Mouse (Mus musculus) brain, embryonic 14.5 days (tissue): ENCODE results near the gene Ice1.

ENCODE experiments used
- CTCF ChIP-seq: fragments of 200-500 bp; IDR thresholded peaks from 2 replicates; pipeline ENCODE4 v1.5.1; 2012; ENCODE audit warnings: inconsistent platforms, mild to moderate bottlenecking, moderate library complexity, borderline replicate concordance; ENCODE audit not compliant: insufficient read depth, insufficient read length; ENCODE audit errors: extremely low read depth
- POLR2A ChIP-seq: fragments of 200-500 bp; IDR thresholded peaks from 2 replicates; pipeline ENCODE4 v1.6.1; 2012; ENCODE audit warnings: mild to moderate bottlenecking, inconsistent platforms, borderline replicate concordance; ENCODE audit not compliant: poor library complexity, insufficient read depth, insufficient read length, severe bottlenecking; ENCODE audit errors: extremely low read depth

GRCm38 (mm10) chr13:70532719-70533118 lies 104.7 kb downstream of the Ice1 start:
- TF ChIP-seq CTCF (no peak), POLR2A (no peak)
